Mouse (Mus musculus): ENCODE results near the gene Ano6. TPM values are rescaled to one million over a fixed set of nuclear protein-coding genes. Genes with fewer than 3 reads are reported as not detected.

Gene Ano6
- total and polyA plus RNA-seq, 3 experiments = 14.1 to 19.6 (median 17.3) TPM

DNA sequence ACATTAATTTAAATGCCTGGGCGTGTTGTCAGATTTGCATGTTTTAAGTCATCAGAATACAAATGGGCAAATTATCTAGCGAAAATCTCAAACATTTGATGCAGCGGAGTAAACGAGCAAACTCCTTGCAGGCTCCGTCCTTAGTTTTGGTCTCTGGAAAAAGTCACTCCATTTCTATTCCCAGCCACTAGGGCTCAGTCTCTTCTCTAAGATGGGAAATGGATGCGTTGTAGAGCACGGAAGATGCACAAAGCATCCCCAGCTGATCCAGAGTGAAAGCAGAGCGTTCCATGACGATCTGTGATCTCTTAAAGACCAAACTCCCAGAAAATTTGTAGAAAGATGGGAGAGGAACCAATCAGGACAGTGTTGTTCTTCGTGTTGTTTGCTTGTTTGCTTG lies 230.9 kb downstream of the Ano6 start:
- TF ChIP-seq POLR2A (IDR thresholded peaks at IDR 0.05; ENCODE audit: insufficient read depth, low read depth, low read length) (no peak), CTCF (IDR thresholded peaks at IDR 0.05) (peak; percentile 66), EP300 (IDR thresholded peaks at IDR 0.05; ENCODE audit: insufficient read depth, low read depth, low read length) (no peak)
- Histone ChIP-seq H3K27ac (no peak overlapping the region), H3K79me2 (replicated peaks; ENCODE audit: control insufficient read depth, insufficient read depth, low read length) (no peaks in the 10 kb centered on the region), H3K4me1 (ENCODE audit: control insufficient read depth, insufficient read depth, low read length) (no peaks in the 10 kb centered on the region), H3K4me3 (no peak overlapping the region), H3K36me3 (ENCODE audit: control insufficient read depth, insufficient read depth, low read length) (no peaks in the 10 kb centered on the region), H3K27me3 (ENCODE audit: control insufficient read depth, insufficient read depth, low read length) (no peaks in the 10 kb centered on the region), H3K9ac (ENCODE audit: low read depth, low read length) (no peak overlapping the region)
- no peak for DNase-seq
- intact Hi-C loops (cut with DNase I) = no loop called here
- 49% methylated on average over 10 of the region's 10 CpGs for WGBS

Small RNAs within 50 kb of the gene (microRNA-seq; reads per million reads assigned to microRNA genes)
- gene Gm25070 = 0 reads per million in 2 experiments

Other genes starting within 250 kb of the Ano6 start
- gene Dbx2, start 134.9 kb upstream of the Ano6 start, total RNA-seq (2021) = not detected
- not detected in 2 replicates for gene Dbx2, start 134.9 kb upstream of the Ano6 start, polyA plus RNA-seq (2012; rRNA removed)